Mouse (Mus musculus) embryonic facial prominence, embryonic 11.5 days (tissue): ENCODE measurements at regions not wholly inside any gene's neighbourhood (a gene's known extent, or its start where the extent isn't known, plus 50 kb on each side); places are given as distances from the start of the nearest gene placed in this dataset.

ENCODE experiments used
- ATAC-seq: fragments of 200-750 bp; cut with Nextera tagmentation; replicated peaks from 2 replicates; pipeline ENCODE4 v1.8.0; 2017; ENCODE audit warnings: low read depth; ENCODE audit not compliant: insufficient number of reproducible peaks, low FRiP score, low TSS enrichment
- DNase-seq: peaks from one replicate; pipeline ENCODE4 v3.0.0-alpha.2; 2015; ENCODE audit warnings: low spot score
- H3K27ac ChIP-seq: fragments of 300-500 bp; sonication (generic); replicated peaks from 2 replicates; pipeline ENCODE4 v1.5.1; 2014; ENCODE audit warnings: mild to moderate bottlenecking, low read depth, low read length, control low read depth
- H3K27me3 ChIP-seq: fragments of 300-500 bp; sonication (generic); 2 replicates; pipeline ENCODE4 v1.6.1; 2014; ENCODE audit warnings: mild to moderate bottlenecking, low read length, moderate library complexity, mixed read lengths; ENCODE audit not compliant: control insufficient read depth, insufficient read depth
- H3K36me3 ChIP-seq: fragments of 300-500 bp; sonication (generic); replicated peaks from 2 replicates; pipeline ENCODE4 v1.6.1; 2014; ENCODE audit warnings: low read depth, mild to moderate bottlenecking, low read length, moderate library complexity, mixed read lengths; ENCODE audit not compliant: control insufficient read depth, insufficient read depth
- H3K4me1 ChIP-seq: fragments of 300-500 bp; sonication (generic); 2 replicates; pipeline ENCODE4 v1.6.1; 2014; ENCODE audit warnings: low read length, mixed read lengths; ENCODE audit not compliant: control insufficient read depth, insufficient read depth
- H3K4me2 ChIP-seq: fragments of 300-500 bp; sonication (generic); 2 replicates; pipeline ENCODE4 v1.6.1; 2014; ENCODE audit warnings: low read depth, mild to moderate bottlenecking, control low read depth, low read length, moderate library complexity
- H3K4me3 ChIP-seq: fragments of 300-500 bp; sonication (generic); 2 replicates; pipeline ENCODE4 v1.5.1; 2014; ENCODE audit warnings: low read depth, low read length, control low read depth
- H3K9ac ChIP-seq: fragments of 300-500 bp; sonication (generic); replicated peaks from 2 replicates; pipeline ENCODE4 v1.6.1; 2014; ENCODE audit warnings: mild to moderate bottlenecking, control low read depth, low read length
- H3K9me3 ChIP-seq: fragments of 300-500 bp; sonication (generic); replicated peaks from 2 replicates; pipeline ENCODE4 v1.6.1; 2016; ENCODE audit warnings: mild to moderate bottlenecking, low read length, inconsistent platforms, mixed read lengths; ENCODE audit not compliant: control insufficient read depth
- WGBS: fragments of 180-500 bp; shearing (Covaris S2); extraction: QIAGEN DNeasy Blood & Tissue Kit; methylation state at CpG from one replicate; pipeline ENCODE4 v1.1.7; 2014; 5-methylcytosine and 5-hydroxymethylcytosine counted together

DNA sequence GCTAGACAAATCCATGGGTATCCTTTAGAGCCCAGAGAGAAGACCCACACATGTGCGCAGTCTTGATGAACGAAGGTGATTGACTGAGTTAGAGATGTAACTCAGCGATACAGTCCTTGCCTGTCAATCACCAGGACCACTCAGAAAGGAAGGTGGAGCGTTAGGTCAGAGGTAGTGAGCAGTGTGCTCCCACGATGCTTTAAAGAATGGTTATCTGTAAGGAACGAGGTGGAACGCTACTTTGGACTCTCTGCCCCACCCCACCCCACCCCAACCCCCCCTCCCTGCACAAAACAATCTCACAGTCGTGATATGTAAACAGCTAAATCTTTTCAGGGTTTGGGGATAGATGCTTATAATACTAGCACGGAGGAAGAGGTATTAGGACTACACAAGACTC lies 144.0 kb upstream of the Jmjd1c start:
- no peaks in the 10 kb centered on the region for H3K4me1 ChIP-seq
- no peak overlapping the region for H3K4me3 ChIP-seq
- 80% methylated on average over 9 of the region's 9 CpGs for WGBS
- H3K9ac ChIP-seq, result no peak overlapping the region
- H3K9me3 ChIP-seq, result no peaks in the 10 kb centered on the region
- ATAC-seq, result no peak
- no peaks in the 10 kb centered on the region for H3K27me3 ChIP-seq
- no peaks in the 10 kb centered on the region for H3K36me3 ChIP-seq
- H3K27ac ChIP-seq, result no peak overlapping the region
- H3K4me2 ChIP-seq, result no peak overlapping the region
- no peak for DNase-seq

DNA sequence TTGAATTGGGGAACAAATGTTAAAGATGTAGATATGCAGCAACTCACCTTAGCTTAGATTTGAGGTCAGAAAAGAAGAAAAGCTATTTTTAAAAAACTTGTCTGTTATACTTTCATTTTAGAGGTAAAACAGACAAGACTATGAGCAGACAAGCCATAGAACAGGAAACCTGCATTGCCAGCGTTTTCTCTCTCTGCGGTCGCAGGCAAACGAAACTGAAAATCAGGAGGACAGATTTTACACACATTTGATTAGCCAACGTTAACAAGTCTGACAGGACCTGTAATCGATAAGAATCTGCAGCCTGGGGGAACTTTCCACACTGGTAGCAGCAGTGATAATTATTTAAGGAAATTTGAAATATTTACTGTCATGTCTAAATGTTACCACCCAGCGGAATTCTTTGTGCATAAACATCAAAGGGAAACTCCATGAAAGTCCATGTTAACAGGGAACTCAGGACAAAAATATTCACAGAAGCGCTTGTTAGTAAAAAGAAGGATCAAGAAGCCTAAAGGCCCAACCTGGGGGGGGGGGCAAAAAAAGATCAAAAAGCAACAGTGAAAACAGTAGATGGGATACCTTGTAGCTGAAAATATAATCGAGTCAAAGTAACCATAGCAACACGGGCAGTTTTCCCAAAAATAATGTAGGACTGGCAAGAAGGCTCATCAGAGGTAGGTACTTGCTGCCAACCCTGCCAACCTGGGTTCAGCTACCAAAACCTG lies 142.5 kb upstream of the Jmjd1c start:
- no peaks in the 10 kb centered on the region for H3K36me3 ChIP-seq
- H3K4me2 ChIP-seq, result no peak overlapping the region
- DNase-seq (no peak), ATAC-seq (no peak)
- H3K27ac ChIP-seq, result no peak overlapping the region
- 67% methylated on average over 10 of the region's 10 CpGs for WGBS
- H3K4me3 ChIP-seq, result no peak overlapping the region
- no peaks in the 10 kb centered on the region for H3K4me1 ChIP-seq
- no peaks in the 10 kb centered on the region for H3K9me3 ChIP-seq
- no peaks in the 10 kb centered on the region for H3K27me3 ChIP-seq
- no peak overlapping the region for H3K9ac ChIP-seq

- Histone ChIP-seq H3K4me2 (no peak overlapping the region), H3K27ac (no peak overlapping the region), H3K36me3 (no peaks in the 10 kb centered on the region), H3K9me3 (no peaks in the 10 kb centered on the region), H3K27me3 (no peaks in the 10 kb centered on the region), H3K4me3 (no peak overlapping the region), H3K4me1 (no peaks in the 10 kb centered on the region), H3K9ac (no peak overlapping the region)
- no peak for ATAC-seq
- 80% methylated on average over 4 of the region's 4 CpGs for WGBS
- no peak for DNase-seq
Observed at GRCm38 (mm10) chr10:66953976-66954505, 141.9 kb upstream of the Jmjd1c start.

GRCm38 (mm10) chr10:66955430-66955829 lies 140.5 kb upstream of the Jmjd1c start:
- no peak overlapping the region for H3K27ac ChIP-seq
- no peaks in the 10 kb centered on the region for H3K27me3 ChIP-seq
- no peaks in the 10 kb centered on the region for H3K36me3 ChIP-seq
- 51% methylated on average over 5 of the region's 5 CpGs for WGBS
- DNase-seq, result no peak
- H3K9ac ChIP-seq, result no peak overlapping the region
- H3K4me3 ChIP-seq, result no peak overlapping the region
- H3K4me2 ChIP-seq, result no peak overlapping the region
- no peak for ATAC-seq
- H3K9me3 ChIP-seq, result no peaks in the 10 kb centered on the region
- H3K4me1 ChIP-seq, result no peaks in the 10 kb centered on the region

- no peak overlapping the region for H3K9ac ChIP-seq
- 85% methylated on average over 4 of the region's 4 CpGs for WGBS
- H3K27me3 ChIP-seq, result no peaks in the 10 kb centered on the region
- no peaks in the 10 kb centered on the region for H3K9me3 ChIP-seq
- DNase-seq (no peak), ATAC-seq (no peak)
- no peak overlapping the region for H3K4me2 ChIP-seq
- no peak overlapping the region for H3K4me3 ChIP-seq
- H3K27ac ChIP-seq, result no peak overlapping the region
- H3K4me1 ChIP-seq, result no peaks in the 10 kb centered on the region
- H3K36me3 ChIP-seq, result no peaks in the 10 kb centered on the region
Observed at GRCm38 (mm10) chr10:66956619-66957018, 139.3 kb upstream of the Jmjd1c start.

DNA sequence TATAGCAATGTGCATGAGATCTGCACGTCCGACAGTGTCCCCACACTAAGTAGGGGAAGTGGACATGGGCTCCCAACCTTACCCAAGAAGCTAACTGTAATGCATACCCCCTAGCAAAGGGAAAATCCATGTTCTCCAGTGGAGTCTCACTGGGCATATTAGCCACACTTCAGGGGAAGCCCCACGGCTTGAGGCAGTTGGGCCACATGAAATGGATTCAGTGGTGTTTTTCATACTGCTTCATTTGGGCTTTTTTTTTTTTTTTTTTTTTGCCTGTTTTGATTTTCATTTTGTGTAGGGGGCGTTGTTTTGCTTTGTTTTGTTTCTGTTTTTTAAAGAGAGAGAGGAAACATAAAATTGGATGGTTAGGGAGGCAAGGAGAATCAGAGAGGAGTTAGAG lies 138.6 kb upstream of the Jmjd1c start:
- no peaks in the 10 kb centered on the region for H3K27me3 ChIP-seq
- no peak overlapping the region for H3K4me3 ChIP-seq
- WGBS, result 79% methylated on average over 4 of the region's 4 CpGs
- H3K9me3 ChIP-seq, result no peaks in the 10 kb centered on the region
- ATAC-seq, result no peak
- H3K36me3 ChIP-seq, result no peaks in the 10 kb centered on the region
- H3K4me2 ChIP-seq, result no peak overlapping the region
- no peak overlapping the region for H3K9ac ChIP-seq
- H3K27ac ChIP-seq, result no peak overlapping the region
- DNase-seq, result no peak
- no peaks in the 10 kb centered on the region for H3K4me1 ChIP-seq
